Mouse (Mus musculus): ENCODE results near the gene Parp12.

The Parp12 gene

GRCm38 (mm10) chr6:39117584-39118455 lies at the start of gene Parp12:
Gene Parp12 (minus strand): TSS chr6:39118349.
- DNase-seq: peak; percentile 78

- DNase-seq: no peak
Measured at GRCm38 (mm10) chr6:39164891-39165290, 46.7 kb upstream of the Parp12 start.

GRCm38 (mm10) chr6:39161975-39162374 lies 43.8 kb upstream of the Parp12 start:
- no peak for DNase-seq

- DNase-seq: no peak
Measured at GRCm38 (mm10) chr6:39146041-39146440, 27.9 kb upstream of the Parp12 start.

- DNase-seq: no peak
Measured at GRCm38 (mm10) chr6:39132556-39132955, 14.4 kb upstream of the Parp12 start.

- no peak for DNase-seq
Measured at GRCm38 (mm10) chr6:39131480-39131879, 13.3 kb upstream of the Parp12 start.

GRCm38 (mm10) chr6:39124719-39125118 lies 6.6 kb upstream of the Parp12 start:
- no peak for DNase-seq

- no peak for DNase-seq
Measured at GRCm38 (mm10) chr6:39120685-39121084, 2.5 kb upstream of the Parp12 start.

- no peak for DNase-seq
Measured at GRCm38 (mm10) chr6:39118456-39118881, 320 bp upstream of the Parp12 start.

- DNase-seq: no peak
Measured at GRCm38 (mm10) chr6:39115438-39115837, 2.7 kb downstream of the Parp12 start.

- DNase-seq: no peak
Measured at GRCm38 (mm10) chr6:39113141-39113540, 5.0 kb downstream of the Parp12 start.

- DNase-seq: no peak
Measured at GRCm38 (mm10) chr6:39112701-39113100, 5.4 kb downstream of the Parp12 start.

GRCm38 (mm10) chr6:39106812-39107211 lies 11.3 kb downstream of the Parp12 start:
- DNase-seq: peak; percentile 16

- no peak for DNase-seq
Measured at GRCm38 (mm10) chr6:39104631-39105030, 13.5 kb downstream of the Parp12 start.

- DNase-seq: no peak
Measured at GRCm38 (mm10) chr6:39076498-39076897, 41.7 kb downstream of the Parp12 start.

- no peak for DNase-seq
Measured at GRCm38 (mm10) chr6:39074186-39074585, 44.0 kb downstream of the Parp12 start.

GRCm38 (mm10) chr6:39072664-39073063 lies 45.5 kb downstream of the Parp12 start:
- DNase-seq: no peak

GRCm38 (mm10) chr6:39066935-39067578 lies 51.1 kb downstream of the Parp12 start:
- peak; percentile 81 for DNase-seq

GRCm38 (mm10) chr6:39063541-39063940 lies 54.6 kb downstream of the Parp12 start:
- DNase-seq: no peak

- no peak for DNase-seq
Measured at GRCm38 (mm10) chr6:39061180-39061579, 57.0 kb downstream of the Parp12 start.

- no peak for DNase-seq
Measured at GRCm38 (mm10) chr6:39059547-39060497, 58.3 kb downstream of the Parp12 start.

GRCm38 (mm10) chr6:39058936-39059335 lies 59.2 kb downstream of the Parp12 start:
- DNase-seq: no peak

- peak; percentile 17 for DNase-seq
Measured at GRCm38 (mm10) chr6:39058389-39058788, 59.8 kb downstream of the Parp12 start.
